Mouse (Mus musculus): ENCODE measurements around the gene Ccdc33. TPM values are rescaled to one million over a fixed set of nuclear protein-coding genes. Genes with fewer than 3 reads are reported as not detected.

The Ccdc33 gene
- polyA plus RNA-seq, 1 experiment from 2014 or later: 0.13 TPM

- DNase-seq (ENCODE audit: low spot score): no peak
- Histone ChIP-seq H3K36me3 (replicated peaks; ENCODE audit: control insufficient read depth, insufficient read depth) (no peaks in the 10 kb centered on the region), H3K4me3 (replicated peaks; ENCODE audit: low read length) (no peak overlapping the region), H3K4me1 (replicated peaks; ENCODE audit: control insufficient read depth, insufficient read depth, low read length) (no peaks in the 10 kb centered on the region; the same call in none of the 2 replicates), H3K9ac (no peak overlapping the region), H3K27me3 (ENCODE audit: control insufficient read depth, insufficient read depth, low read length) (peaks cover 16% of the 10 kb centered on the region), H3K4me2 (replicated peaks) (no peak overlapping the region), H3K27ac (no peak overlapping the region), H3K9me3 (ENCODE audit: control insufficient read depth, low read length) (no peaks in the 10 kb centered on the region)
- WGBS: 35% methylated on average over 7 of the region's 7 CpGs
- ATAC-seq (ENCODE audit: low FRiP score): no peak
Measured at GRCm38 (mm10) chr9:58134906-58135305, 16.3 kb upstream of the Ccdc33 start.

GRCm38 (mm10) chr9:58133893-58134884, 15.6 kb upstream of the Ccdc33 start:
- no peak overlapping the region for H3K4me2 ChIP-seq (replicated peaks)
- DNase-seq (ENCODE audit: low spot score) (no peak), ATAC-seq (ENCODE audit: low FRiP score) (no peak)
- H3K9ac ChIP-seq: no peak overlapping the region
- peaks cover 19% of the 10 kb centered on the region for H3K27me3 ChIP-seq (ENCODE audit: control insufficient read depth, insufficient read depth, low read length)
- H3K4me3 ChIP-seq (replicated peaks; ENCODE audit: low read length): no peak overlapping the region
- no peak overlapping the region for H3K27ac ChIP-seq
- H3K4me1 ChIP-seq (replicated peaks; ENCODE audit: control insufficient read depth, insufficient read depth, low read length): peaks cover 4% of the 10 kb centered on the region
- H3K9me3 ChIP-seq (ENCODE audit: control insufficient read depth, low read length): no peaks in the 10 kb centered on the region
- WGBS: 13% methylated on average over 17 of the region's 17 CpGs
- H3K36me3 ChIP-seq (replicated peaks; ENCODE audit: control insufficient read depth, insufficient read depth): no peaks in the 10 kb centered on the region

- WGBS: 68% methylated on average over 7 of the region's 7 CpGs
- Histone ChIP-seq H3K9ac (no peak overlapping the region), H3K4me2 (replicated peaks) (no peak overlapping the region), H3K27me3 (ENCODE audit: control insufficient read depth, insufficient read depth, low read length) (peaks cover 19% of the 10 kb centered on the region), H3K36me3 (replicated peaks; ENCODE audit: control insufficient read depth, insufficient read depth) (no peaks in the 10 kb centered on the region), H3K27ac (no peak overlapping the region), H3K4me1 (replicated peaks; ENCODE audit: control insufficient read depth, insufficient read depth, low read length) (peaks cover 13% of the 10 kb centered on the region), H3K9me3 (ENCODE audit: control insufficient read depth, low read length) (no peaks in the 10 kb centered on the region), H3K4me3 (replicated peaks; ENCODE audit: low read length) (no peak overlapping the region)
- DNase-seq (ENCODE audit: low spot score) (no peak), ATAC-seq (ENCODE audit: low FRiP score) (no peak)
Measured at GRCm38 (mm10) chr9:58131735-58132134, 13.1 kb upstream of the Ccdc33 start.

- WGBS: 47% methylated on average over 3 of the region's 3 CpGs
- peaks cover 13% of the 10 kb centered on the region for H3K4me1 ChIP-seq (replicated peaks; ENCODE audit: control insufficient read depth, insufficient read depth, low read length)
Measured at GRCm38 (mm10) chr9:58130909-58131308, 12.3 kb upstream of the Ccdc33 start.

GRCm38 (mm10) chr9:58129508-58129907, 10.9 kb upstream of the Ccdc33 start:
- H3K27ac ChIP-seq: no peak overlapping the region
- ATAC-seq (ENCODE audit: low FRiP score) (no peak), DNase-seq (ENCODE audit: low spot score) (no peak)
- H3K9me3 ChIP-seq (ENCODE audit: control insufficient read depth, low read length): no peaks in the 10 kb centered on the region
- H3K4me3 ChIP-seq (replicated peaks; ENCODE audit: low read length): no peak overlapping the region
- H3K36me3 ChIP-seq (replicated peaks; ENCODE audit: control insufficient read depth, insufficient read depth): no peaks in the 10 kb centered on the region
- H3K27me3 ChIP-seq (ENCODE audit: control insufficient read depth, insufficient read depth, low read length): peaks cover 19% of the 10 kb centered on the region
- no peak overlapping the region for H3K9ac ChIP-seq
- H3K4me2 ChIP-seq (replicated peaks): no peak overlapping the region
- WGBS: 21% methylated on average over 8 of the region's 8 CpGs
- H3K4me1 ChIP-seq (replicated peaks; ENCODE audit: control insufficient read depth, insufficient read depth, low read length): peaks cover 13% of the 10 kb centered on the region

More at GRCm38 (mm10) chr9:58130909-58131308, 12.3 kb upstream of the Ccdc33 start:
- no peak overlapping the region for H3K4me2 ChIP-seq (replicated peaks)
- H3K27ac ChIP-seq: no peak overlapping the region
- no peaks in the 10 kb centered on the region for H3K36me3 ChIP-seq (replicated peaks; ENCODE audit: control insufficient read depth, insufficient read depth)
- no peak overlapping the region for H3K4me3 ChIP-seq (replicated peaks; ENCODE audit: low read length)
- peaks cover 19% of the 10 kb centered on the region for H3K27me3 ChIP-seq (ENCODE audit: control insufficient read depth, insufficient read depth, low read length)
- no peak for DNase-seq (ENCODE audit: low spot score)
- H3K9ac ChIP-seq: no peak overlapping the region
- H3K9me3 ChIP-seq (ENCODE audit: control insufficient read depth, low read length): no peaks in the 10 kb centered on the region
- no peak for ATAC-seq (ENCODE audit: low FRiP score)

GRCm38 (mm10) chr9:58128926-58129413, 10.3 kb upstream of the Ccdc33 start:
- DNase-seq (ENCODE audit: low spot score) (no peak), ATAC-seq (ENCODE audit: low FRiP score) (no peak)
- WGBS: 5% methylated on average over 13 of the region's 13 CpGs
- Histone ChIP-seq H3K27ac (no peak overlapping the region), H3K27me3 (ENCODE audit: control insufficient read depth, insufficient read depth, low read length) (peaks cover 19% of the 10 kb centered on the region), H3K36me3 (replicated peaks; ENCODE audit: control insufficient read depth, insufficient read depth) (no peaks in the 10 kb centered on the region), H3K4me3 (replicated peaks; ENCODE audit: low read length) (no peak overlapping the region), H3K9ac (no peak overlapping the region), H3K4me2 (replicated peaks) (no peak overlapping the region), H3K4me1 (replicated peaks; ENCODE audit: control insufficient read depth, insufficient read depth, low read length) (peaks cover 13% of the 10 kb centered on the region), H3K9me3 (ENCODE audit: control insufficient read depth, low read length) (no peaks in the 10 kb centered on the region)

- ATAC-seq (ENCODE audit: low FRiP score): no peak
- no peaks in the 10 kb centered on the region for H3K9me3 ChIP-seq (ENCODE audit: control insufficient read depth, low read length)
- H3K4me2 ChIP-seq (replicated peaks): no peak overlapping the region
- no peak overlapping the region for H3K9ac ChIP-seq
- WGBS: 26% methylated on average over 4 of the region's 4 CpGs
- no peak for DNase-seq (ENCODE audit: low spot score)
- peaks cover 13% of the 10 kb centered on the region for H3K4me1 ChIP-seq (replicated peaks; ENCODE audit: control insufficient read depth, insufficient read depth, low read length)
- no peak overlapping the region for H3K4me3 ChIP-seq (replicated peaks; ENCODE audit: low read length)
- no peaks in the 10 kb centered on the region for H3K36me3 ChIP-seq (replicated peaks; ENCODE audit: control insufficient read depth, insufficient read depth)
- no peak overlapping the region for H3K27ac ChIP-seq
- H3K27me3 ChIP-seq (ENCODE audit: control insufficient read depth, insufficient read depth, low read length): peaks cover 12% of the 10 kb centered on the region
Measured at GRCm38 (mm10) chr9:58125811-58126210, 7.2 kb upstream of the Ccdc33 start.

- Histone ChIP-seq H3K4me2 (replicated peaks) (no peak overlapping the region), H3K9ac (no peak overlapping the region), H3K4me3 (replicated peaks; ENCODE audit: low read length) (no peak overlapping the region), H3K9me3 (ENCODE audit: control insufficient read depth, low read length) (no peaks in the 10 kb centered on the region), H3K27ac (no peak overlapping the region), H3K36me3 (replicated peaks; ENCODE audit: control insufficient read depth, insufficient read depth) (no peaks in the 10 kb centered on the region), H3K4me1 (replicated peaks; ENCODE audit: control insufficient read depth, insufficient read depth, low read length) (peaks cover 13% of the 10 kb centered on the region), H3K27me3 (ENCODE audit: control insufficient read depth, insufficient read depth, low read length) (peaks cover 5% of the 10 kb centered on the region)
- ATAC-seq (ENCODE audit: low FRiP score) (no peak), DNase-seq (ENCODE audit: low spot score) (no peak)
- 43% methylated on average over 3 of the region's 3 CpGs for WGBS
Measured at GRCm38 (mm10) chr9:58125085-58125484, 6.5 kb upstream of the Ccdc33 start.

GRCm38 (mm10) chr9:58116024-58116651, 2.5 kb downstream of the Ccdc33 start:
- ATAC-seq (ENCODE audit: low FRiP score) (no peak), DNase-seq (ENCODE audit: low spot score) (no peak)
- H3K4me3 ChIP-seq (replicated peaks; ENCODE audit: low read length): no peak overlapping the region
- no peak overlapping the region for H3K9ac ChIP-seq
- no peaks in the 10 kb centered on the region for H3K9me3 ChIP-seq (ENCODE audit: control insufficient read depth, low read length)
- no peak overlapping the region for H3K4me2 ChIP-seq (replicated peaks)
- H3K27ac ChIP-seq: peak overlapping the region; percentile 3; the same call in 1 of the 2 replicates
- peaks cover 50% of the 10 kb centered on the region for H3K4me1 ChIP-seq (replicated peaks; ENCODE audit: control insufficient read depth, insufficient read depth, low read length)
- H3K36me3 ChIP-seq (replicated peaks; ENCODE audit: control insufficient read depth, insufficient read depth): no peaks in the 10 kb centered on the region
- WGBS: 31% methylated on average over 6 of the region's 7 CpGs
- H3K27me3 ChIP-seq (ENCODE audit: control insufficient read depth, insufficient read depth, low read length): peaks cover 5% of the 10 kb centered on the region; the same call in 1 of the 2 replicates
